Mouse (Mus musculus) embryonic facial prominence, embryonic 15.5 days (tissue): Measurements from ENCODE around the gene Nell2. TPM values are rescaled to one million over a fixed set of nuclear protein-coding genes. Genes with fewer than 3 reads are reported as not detected.

Source experiments
- ATAC-seq: fragments of 200-750 bp; cut with Nextera tagmentation; 2 replicates; pipeline ENCODE4 v1.8.0; 2017; ENCODE audit warnings: low read depth, moderate TSS enrichment; ENCODE audit not compliant: insufficient number of reproducible peaks, low FRiP score, low TSS enrichment
- H3K27ac ChIP-seq: fragments of 300-500 bp; sonication (generic); replicated peaks from 2 replicates; pipeline ENCODE4 v1.5.1; 2015; ENCODE audit warnings: mild to moderate bottlenecking, inconsistent platforms
- H3K27me3 ChIP-seq: fragments of 300-500 bp; sonication (generic); 2 replicates; pipeline ENCODE4 v1.6.1; 2015; ENCODE audit warnings: inconsistent platforms
- H3K36me3 ChIP-seq: fragments of 300-500 bp; sonication (generic); 2 replicates; pipeline ENCODE4 v1.6.1; 2015; ENCODE audit warnings: mild to moderate bottlenecking, inconsistent platforms
- H3K4me1 ChIP-seq: fragments of 300-500 bp; sonication (generic); 2 replicates; pipeline ENCODE4 v1.6.1; 2015; ENCODE audit warnings: inconsistent platforms
- H3K4me2 ChIP-seq: fragments of 300-500 bp; sonication (generic); replicated peaks from 2 replicates; pipeline ENCODE4 v1.6.1; 2015; ENCODE audit warnings: mild to moderate bottlenecking, inconsistent platforms
- H3K4me3 ChIP-seq: fragments of 300-500 bp; sonication (generic); replicated peaks from 2 replicates; pipeline ENCODE4 v1.5.1; 2015; ENCODE audit warnings: mild to moderate bottlenecking, inconsistent platforms
- H3K9ac ChIP-seq: fragments of 300-500 bp; sonication (generic); 2 replicates; pipeline ENCODE4 v1.6.1; 2015; ENCODE audit warnings: inconsistent platforms
- H3K9me3 ChIP-seq: fragments of 300-500 bp; sonication (generic); replicated peaks from 2 replicates; pipeline ENCODE4 v1.6.1; 2016; ENCODE audit warnings: inconsistent platforms
- WGBS: fragments of 180-500 bp; shearing (Covaris S2); methylation state at CpG from one replicate; pipeline ENCODE4 v1.1.7; 2015; 5-methylcytosine and 5-hydroxymethylcytosine counted together
- polyA plus RNA-seq: library from polyadenylated mRNA; unstranded; fragments of >200 nt; fragmentation: Nextera tagmentation; extraction: Ambion mirVana; gene quantifications from 2 replicates; pipeline ENCODE4 v1.2.1, GENCODE M21; 2015

The Nell2 gene
- polyA plus RNA-seq, 1 experiment from 2014 or later = 13.6 TPM

DNA sequence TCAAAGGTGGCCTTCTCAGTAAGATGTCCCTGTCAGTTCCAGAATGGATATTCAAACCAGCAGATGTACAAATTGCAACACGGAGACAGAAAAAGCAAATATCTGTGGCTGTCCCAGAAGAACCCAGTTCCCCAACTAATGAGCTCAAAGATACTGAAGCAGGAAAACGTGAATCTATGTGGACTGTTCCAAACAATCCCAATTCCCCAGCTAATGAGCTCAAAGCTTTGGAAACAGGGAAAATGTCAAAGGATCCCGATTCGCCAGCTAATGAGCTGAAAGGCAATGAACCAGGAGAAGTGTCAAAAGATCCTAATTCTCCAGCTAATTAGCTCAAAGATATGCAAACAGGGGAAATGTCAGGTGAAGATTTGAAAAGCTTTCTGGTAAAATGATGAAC, 109.7 kb downstream of the Nell2 start:
- Histone ChIP-seq H3K4me2 (no peak overlapping the region), H3K27ac (no peak overlapping the region), H3K4me3 (no peak overlapping the region), H3K36me3 (no peaks in the 10 kb centered on the region), H3K4me1 (no peaks in the 10 kb centered on the region), H3K27me3 (no peaks in the 10 kb centered on the region), H3K9ac (no peak overlapping the region), H3K9me3 (no peaks in the 10 kb centered on the region)
- 84% methylated on average over 4 of the region's 4 CpGs for WGBS
- no peak for ATAC-seq

DNA sequence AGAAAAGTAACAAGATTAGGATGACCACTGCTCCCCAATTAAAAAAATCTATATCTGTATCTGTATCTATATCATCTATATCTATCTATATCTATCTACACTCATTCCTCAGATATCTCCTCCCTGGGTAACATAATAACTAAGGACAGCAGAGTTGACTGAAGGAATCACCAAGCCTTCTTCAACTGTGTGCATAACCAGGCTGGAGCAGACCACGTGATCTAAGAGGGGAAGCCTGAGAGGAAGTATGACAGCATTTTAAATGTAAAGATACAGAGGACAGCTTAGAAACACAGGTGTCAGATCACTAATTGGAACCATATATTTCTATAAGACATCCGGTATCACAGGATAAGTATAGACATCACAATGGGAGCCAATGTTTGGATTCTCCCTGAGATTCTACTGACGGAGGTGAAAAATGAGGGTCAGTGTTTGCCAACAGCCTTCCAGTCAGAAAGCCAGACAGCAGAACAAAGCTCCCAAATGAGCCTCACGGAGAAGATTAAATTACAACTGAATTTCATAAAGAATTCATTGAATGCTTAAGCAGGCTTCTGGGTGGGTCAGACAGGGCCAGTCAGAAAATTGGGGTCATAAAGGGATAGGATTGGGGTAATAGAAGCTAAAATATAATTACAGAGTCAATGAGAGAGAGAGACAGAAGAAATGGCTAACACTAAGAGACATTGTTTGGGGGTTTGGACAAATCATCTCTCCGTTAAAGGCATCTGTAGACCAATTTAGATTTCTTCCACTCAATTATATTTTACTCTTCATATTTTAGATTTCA, 116.2 kb downstream of the Nell2 start:
- Histone ChIP-seq H3K4me3 (no peak overlapping the region), H3K27me3 (no peaks in the 10 kb centered on the region), H3K27ac (no peak overlapping the region), H3K4me1 (no peaks in the 10 kb centered on the region), H3K36me3 (no peaks in the 10 kb centered on the region), H3K9ac (no peak overlapping the region), H3K9me3 (no peaks in the 10 kb centered on the region), H3K4me2 (no peak overlapping the region)
- 40% methylated on average over 5 of the region's 5 CpGs for WGBS
- ATAC-seq = no peak

DNA sequence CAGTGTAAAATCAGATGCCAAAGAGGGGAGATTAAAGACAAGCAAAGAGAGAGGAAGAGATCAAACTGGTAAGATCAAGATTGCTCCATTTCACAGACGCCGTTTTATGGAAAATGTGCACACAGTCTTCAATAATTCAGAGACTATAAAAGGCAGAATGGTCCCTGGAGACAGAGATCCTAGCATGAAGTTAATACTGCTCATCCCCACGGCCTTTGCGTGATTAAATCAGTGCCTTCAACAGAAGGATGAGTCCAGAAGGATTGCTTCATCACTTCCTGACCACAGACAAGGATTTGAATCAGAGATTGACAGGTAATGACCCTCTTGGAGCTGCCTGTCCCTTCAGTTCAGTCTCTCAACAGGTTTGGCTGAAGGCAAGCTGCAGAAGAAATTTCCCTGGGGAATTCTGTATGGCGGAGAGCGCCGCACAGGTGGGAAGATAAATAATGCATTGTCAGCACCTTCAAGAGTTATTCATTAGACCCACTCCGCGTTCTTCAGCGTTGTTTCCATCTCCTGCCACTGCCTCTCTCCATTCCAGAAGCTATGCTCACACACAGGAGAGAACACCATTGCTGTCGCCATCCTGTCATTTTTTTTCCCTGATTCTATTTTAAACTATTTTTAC, 118.0 kb downstream of the Nell2 start:
- Histone ChIP-seq H3K27me3 (no peaks in the 10 kb centered on the region), H3K27ac (no peak overlapping the region), H3K9me3 (no peaks in the 10 kb centered on the region), H3K4me3 (no peak overlapping the region), H3K36me3 (no peaks in the 10 kb centered on the region), H3K9ac (no peak overlapping the region), H3K4me1 (no peaks in the 10 kb centered on the region), H3K4me2 (no peak overlapping the region)
- WGBS = 87% methylated on average over 11 of the region's 11 CpGs
- ATAC-seq = no peak

DNA sequence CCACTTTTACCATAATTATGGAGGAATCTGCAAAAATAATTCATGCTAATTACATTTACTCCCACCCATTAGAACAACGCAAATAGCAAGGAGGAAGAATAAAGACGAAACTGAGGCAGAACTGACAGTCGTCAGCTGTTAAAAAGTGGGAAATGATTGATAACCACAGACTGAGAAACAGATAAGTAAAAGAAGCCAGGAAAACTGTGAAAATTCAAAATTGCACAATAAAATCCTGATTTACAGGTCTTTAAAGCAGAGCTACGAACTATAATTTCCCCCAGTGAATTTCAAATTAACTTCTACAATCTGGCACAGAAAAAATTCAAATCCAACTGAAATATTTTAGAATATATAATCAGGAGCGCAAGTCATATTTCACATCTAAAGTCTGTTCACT, 138.0 kb downstream of the Nell2 start:
- Histone ChIP-seq H3K36me3 (no peaks in the 10 kb centered on the region), H3K9ac (no peak overlapping the region), H3K27me3 (no peaks in the 10 kb centered on the region), H3K9me3 (no peaks in the 10 kb centered on the region), H3K4me2 (no peak overlapping the region), H3K4me3 (no peak overlapping the region), H3K4me1 (no peaks in the 10 kb centered on the region), H3K27ac (no peak overlapping the region)
- 81% methylated on average over 5 of the region's 5 CpGs for WGBS
- no peak for ATAC-seq

DNA sequence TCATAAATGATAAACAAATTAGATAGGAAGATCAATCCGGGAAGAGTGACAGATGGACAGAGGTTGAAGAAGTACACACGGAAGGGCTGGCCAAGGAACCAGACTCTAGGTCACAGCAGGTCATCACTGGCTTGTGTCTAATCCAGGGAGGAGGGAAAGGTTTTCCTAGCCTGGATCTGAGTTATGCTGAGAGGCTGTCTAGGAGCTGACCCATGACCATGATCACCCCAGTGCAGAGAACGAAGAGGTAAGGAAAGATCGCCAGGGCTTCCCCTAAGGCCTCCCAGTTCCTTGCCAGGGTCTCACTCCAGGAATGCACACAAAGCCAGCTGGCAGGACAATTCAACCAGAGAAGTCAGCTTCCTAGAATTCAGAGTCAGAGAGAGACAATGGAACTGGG, 139.4 kb downstream of the Nell2 start:
- WGBS = 82% methylated on average over 4 of the region's 4 CpGs
- ATAC-seq = no peak
- no peak overlapping the region for H3K9ac ChIP-seq
- no peaks in the 10 kb centered on the region for H3K36me3 ChIP-seq
- no peak overlapping the region for H3K27ac ChIP-seq
- no peaks in the 10 kb centered on the region for H3K4me1 ChIP-seq
- no peaks in the 10 kb centered on the region for H3K9me3 ChIP-seq
- H3K4me3 ChIP-seq = no peak overlapping the region
- H3K27me3 ChIP-seq = no peaks in the 10 kb centered on the region
- H3K4me2 ChIP-seq = no peak overlapping the region

DNA sequence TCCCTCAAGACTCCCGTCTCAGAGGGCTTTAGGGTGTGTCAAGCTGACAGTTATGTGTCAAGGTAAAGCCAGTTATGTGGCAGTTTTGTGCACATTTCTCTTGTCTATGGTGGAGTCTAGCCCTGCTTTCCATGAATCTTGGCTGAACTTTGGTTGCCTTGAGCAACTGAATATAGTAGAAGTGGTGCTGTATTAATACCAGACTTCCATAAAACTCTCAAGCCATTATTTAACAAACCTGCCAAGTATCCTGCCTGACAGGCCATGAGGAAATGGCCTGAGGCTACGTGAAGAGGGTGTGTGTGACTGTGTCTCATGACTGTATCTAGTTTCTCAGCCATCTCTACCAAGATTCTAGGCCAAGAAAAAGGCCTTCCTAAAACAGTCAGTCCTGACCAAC, 147.5 kb downstream of the Nell2 start:
- Histone ChIP-seq H3K9me3 (no peaks in the 10 kb centered on the region), H3K4me3 (no peak overlapping the region), H3K4me1 (no peaks in the 10 kb centered on the region), H3K27me3 (no peaks in the 10 kb centered on the region), H3K36me3 (no peaks in the 10 kb centered on the region), H3K9ac (no peak overlapping the region), H3K27ac (no peak overlapping the region), H3K4me2 (no peak overlapping the region)
- WGBS = 52% methylated on average over 2 of the region's 2 CpGs
- no peak for ATAC-seq

DNA sequence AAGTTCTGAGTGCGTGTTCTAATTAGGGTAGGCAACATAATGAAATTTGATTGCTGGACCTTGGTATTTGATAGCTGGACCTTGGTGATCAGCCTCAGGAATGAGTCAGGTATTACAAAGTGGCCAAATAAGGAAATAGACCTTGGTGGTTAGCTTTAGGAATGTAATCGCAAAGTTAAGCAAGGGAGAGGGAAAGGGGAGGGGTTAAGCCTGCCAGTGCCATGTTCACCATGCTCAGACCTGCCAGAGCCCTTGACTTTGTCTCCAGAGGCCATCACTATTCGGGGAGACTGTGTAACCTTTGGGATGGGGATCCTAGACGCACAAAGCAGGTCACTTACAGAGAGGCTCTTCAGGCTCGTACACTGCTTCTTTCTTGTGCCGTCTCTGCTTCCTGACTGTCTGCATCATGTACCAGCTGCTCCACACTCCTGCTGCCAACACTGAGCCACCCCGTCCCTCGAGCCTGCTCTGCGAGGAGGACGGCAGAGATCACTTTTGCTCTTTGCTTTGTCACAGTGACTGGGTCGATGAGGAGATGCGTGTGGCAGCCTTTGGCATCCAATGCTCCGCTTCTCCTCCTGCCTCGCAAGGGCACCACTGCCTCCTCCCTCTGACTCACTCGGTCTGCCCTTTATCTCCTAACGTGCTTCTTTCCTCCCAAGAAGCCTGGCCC, 157.5 kb downstream of the Nell2 start:
- Histone ChIP-seq H3K9me3 (no peaks in the 10 kb centered on the region), H3K27me3 (no peaks in the 10 kb centered on the region), H3K4me3 (no peak overlapping the region), H3K9ac (no peak overlapping the region), H3K27ac (no peak overlapping the region), H3K4me2 (no peak overlapping the region), H3K4me1 (no peaks in the 10 kb centered on the region), H3K36me3 (no peaks in the 10 kb centered on the region)
- WGBS = 64% methylated on average over 16 of the region's 16 CpGs
- ATAC-seq = no peak

DNA sequence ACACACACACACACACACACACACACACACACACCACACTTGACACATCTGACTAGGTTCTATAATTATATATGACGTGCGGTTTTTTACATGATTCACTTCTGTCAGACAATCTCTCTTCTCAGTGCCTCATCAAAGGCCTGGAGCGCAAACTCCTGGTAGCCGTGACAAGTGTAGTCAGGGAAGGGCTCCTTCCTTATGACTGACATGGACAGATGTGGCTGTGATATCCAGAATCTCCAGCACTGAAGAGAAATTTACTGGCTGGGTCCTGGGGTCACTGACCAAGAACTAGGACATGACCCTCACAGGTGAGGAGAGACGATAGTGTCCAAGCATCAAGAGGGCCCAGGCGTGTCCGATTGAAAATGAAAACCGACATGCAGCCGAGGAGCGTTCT, 160.2 kb downstream of the Nell2 start:
- Histone ChIP-seq H3K27ac (no peak overlapping the region), H3K4me2 (no peak overlapping the region)
- 86% methylated on average over 10 of the region's 10 CpGs for WGBS

DNA sequence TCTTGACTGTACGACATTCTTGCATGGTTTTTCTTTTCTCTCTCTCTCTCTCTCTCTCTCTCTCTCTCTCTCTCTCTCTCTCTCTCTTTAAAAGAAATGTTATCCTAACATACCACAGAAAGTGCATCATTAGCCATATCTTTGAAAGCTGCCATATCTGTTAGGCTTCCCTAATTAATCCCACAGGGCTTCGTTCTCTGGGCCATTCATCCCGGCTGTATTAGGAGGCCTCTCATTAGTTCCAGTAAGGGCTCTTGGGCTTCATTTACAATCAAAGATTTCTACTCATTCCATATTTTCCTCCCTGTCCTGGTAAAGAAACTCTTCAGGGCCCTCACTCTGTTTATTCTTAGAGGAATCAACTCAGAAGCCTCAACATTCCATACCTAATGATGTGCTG, 161.9 kb downstream of the Nell2 start:
- no peaks in the 10 kb centered on the region for H3K9me3 ChIP-seq
- H3K9ac ChIP-seq = no peak overlapping the region
- no peak overlapping the region for H3K4me2 ChIP-seq
- H3K4me3 ChIP-seq = no peak overlapping the region
- H3K4me1 ChIP-seq = no peaks in the 10 kb centered on the region
- no peak overlapping the region for H3K27ac ChIP-seq
- H3K36me3 ChIP-seq = no peaks in the 10 kb centered on the region
- no peaks in the 10 kb centered on the region for H3K27me3 ChIP-seq
- ATAC-seq = no peak
- WGBS = 70% methylated on average over 3 of the region's 3 CpGs

More for the DNA sequence above, 160.2 kb downstream of the Nell2 start:
- Histone ChIP-seq H3K9me3 (no peaks in the 10 kb centered on the region), H3K4me3 (no peak overlapping the region), H3K9ac (no peak overlapping the region), H3K36me3 (no peaks in the 10 kb centered on the region), H3K27me3 (no peaks in the 10 kb centered on the region), H3K4me1 (no peaks in the 10 kb centered on the region)
- ATAC-seq = no peak

DNA sequence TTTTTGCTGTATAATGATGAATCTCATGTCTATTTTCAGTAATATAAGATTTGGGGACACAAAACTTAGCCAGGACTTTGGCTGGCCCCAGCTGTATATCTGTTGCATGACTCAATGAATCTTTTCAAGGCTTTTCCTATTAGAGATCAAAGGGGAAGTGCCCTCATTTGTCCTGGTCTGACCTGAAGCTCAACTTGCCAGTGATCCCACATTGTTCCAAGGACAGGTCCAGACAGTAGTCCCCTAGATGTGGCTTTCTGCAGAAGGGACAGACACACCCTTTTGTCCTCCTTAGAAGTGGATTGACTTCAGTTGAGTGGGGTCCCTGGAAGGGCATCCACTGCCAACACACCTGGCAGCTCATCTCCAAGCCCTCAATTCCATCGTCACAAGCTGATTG, 173.6 kb downstream of the Nell2 start:
- no peak for ATAC-seq
- no peak overlapping the region for H3K27ac ChIP-seq
- H3K27me3 ChIP-seq = no peaks in the 10 kb centered on the region
- H3K9me3 ChIP-seq = 0 out of 2 replicates have a peak, but pooled peaks cover 5% of the 10 kb centered on the region
- 87% methylated on average over 1 of the region's 1 CpGs for WGBS
- H3K36me3 ChIP-seq = no peaks in the 10 kb centered on the region
- no peak overlapping the region for H3K4me2 ChIP-seq
- no peak overlapping the region for H3K9ac ChIP-seq
- H3K4me3 ChIP-seq = no peak overlapping the region
- no peaks in the 10 kb centered on the region for H3K4me1 ChIP-seq

DNA sequence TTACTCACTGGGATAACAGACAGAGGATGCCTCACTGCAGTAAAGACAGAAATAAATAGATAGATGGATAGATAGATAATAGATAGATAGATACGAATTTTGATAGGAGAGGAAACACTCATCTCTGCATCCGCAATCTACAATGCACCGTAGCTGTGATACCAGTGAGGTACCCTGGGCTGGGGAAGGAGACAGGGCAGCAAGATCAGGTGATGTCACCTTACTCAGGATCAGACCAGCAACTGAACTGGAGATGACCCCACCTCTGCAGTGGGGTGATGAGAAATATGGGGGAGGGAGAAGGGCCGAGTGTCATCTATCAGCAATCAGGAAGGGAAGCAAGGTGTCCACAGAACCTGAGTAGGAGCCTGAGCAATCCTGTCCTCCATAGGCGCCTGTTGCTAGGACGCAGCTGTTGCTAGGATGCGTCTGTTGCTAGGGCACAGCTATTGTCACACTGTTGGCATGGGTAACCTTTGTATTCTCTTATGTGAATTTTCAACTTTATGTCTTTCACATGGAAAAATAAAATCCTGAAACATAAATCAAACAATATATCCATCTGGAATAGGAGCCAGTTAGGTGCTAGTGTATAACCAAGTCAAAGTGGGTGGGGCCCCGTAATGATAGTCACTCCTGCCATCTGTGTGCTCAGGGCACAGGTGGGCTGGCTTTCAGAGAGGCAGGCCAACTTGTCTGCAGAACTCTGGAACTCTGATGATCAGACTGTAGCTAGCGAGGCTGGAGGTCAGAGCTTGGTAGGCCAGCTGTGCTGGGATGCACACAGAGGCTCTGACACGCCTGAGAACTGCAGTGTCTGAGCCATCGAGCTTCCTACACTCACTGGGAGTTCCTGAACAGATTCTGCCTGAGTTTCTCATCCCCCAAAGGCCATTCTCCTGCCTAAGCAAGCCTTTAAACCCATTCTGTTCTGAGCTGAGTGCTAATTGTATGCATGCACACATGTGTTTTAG, 193.7 kb downstream of the Nell2 start:
- 80% methylated on average over 11 of the region's 11 CpGs for WGBS
- Histone ChIP-seq H3K4me3 (no peak overlapping the region), H3K9me3 (no peaks in the 10 kb centered on the region), H3K36me3 (no peaks in the 10 kb centered on the region), H3K9ac (no peak overlapping the region), H3K4me2 (no peak overlapping the region), H3K27ac (no peak overlapping the region), H3K27me3 (no peaks in the 10 kb centered on the region), H3K4me1 (no peaks in the 10 kb centered on the region)
- ATAC-seq = no peak
